ENCODE assay signal across 33 mouse cellular contexts in genomic region chr10:108310195-108310594, GRCm38 (mm10). TPM values are rescaled to one million over a fixed set of nuclear protein-coding genes. Genes with fewer than 3 reads are reported as not detected.
"Had no signal": no experiment of that assay in that cellular context is flagged by ENCODE, and none has a peak within 500 bp of the region (broad histone marks: within the 10 kb centered on the region; RNA-seq: fewer than 3 reads in every experiment).

No protein-coding gene starts in this region.

- H3K36me3 ChIP-seq: limb, embryonic 10.5 days; limb, embryonic 12.5 days; limb, embryonic 13.5 days; limb, embryonic 15.5 days; liver, embryonic 12.5 days; liver, embryonic 13.5 days; liver, embryonic 15.5 days; lung, embryonic 15.5 days; midbrain, embryonic 10.5 days; midbrain, embryonic 12.5 days; midbrain, embryonic 13.5 days; midbrain, embryonic 15.5 days; neural tube, embryonic 12.5 days had no signal

- H3K4me1 ChIP-seq: limb, embryonic 12.5 days; limb, embryonic 15.5 days; lung, embryonic 15.5 days; megakaryocyte, embryonic 14.5 days; midbrain, embryonic 10.5 days; midbrain, embryonic 12.5 days; neural tube, embryonic 12.5 days had no signal

- H3K4me2 ChIP-seq: limb, embryonic 12.5 days; limb, embryonic 13.5 days; limb, embryonic 15.5 days; liver, embryonic 11.5 days; liver, embryonic 12.5 days; liver, embryonic 13.5 days; liver, embryonic 15.5 days; lung, embryonic 14.5 days; lung, embryonic 15.5 days; midbrain, embryonic 11.5 days; midbrain, embryonic 12.5 days; midbrain, embryonic 13.5 days; midbrain, embryonic 15.5 days; neural tube, embryonic 12.5 days had no signal

- ATAC-seq: liver, embryonic 12.5 days; liver, postnatal 0 days; lung, postnatal 0 days; midbrain, embryonic 13.5 days; midbrain, embryonic 15.5 days; midbrain, embryonic 16.5 days had no signal

- DNase-seq: left cerebral cortex, postnatal 4 days; liver; liver, embryonic 13.5 days; liver, postnatal 0 days; lung, adult 18-20 months; lung, adult 2 months; lung, embryonic 14.5 days; lung, postnatal 10 days; lung, postnatal 14 days; lung, postnatal 36 days; lung, postnatal 4 days; midbrain, embryonic 14.5 days had no signal

- H3K9me3 ChIP-seq: limb, embryonic 10.5 days; limb, embryonic 12.5 days; limb, embryonic 13.5 days; limb, embryonic 15.5 days; liver, embryonic 12.5 days; liver, embryonic 13.5 days; liver, embryonic 15.5 days; lung, embryonic 15.5 days; midbrain, embryonic 10.5 days; midbrain, embryonic 12.5 days; midbrain, embryonic 13.5 days; midbrain, embryonic 15.5 days; neural tube, embryonic 12.5 days had no signal

- H3K4me3 ChIP-seq: limb, embryonic 10.5 days; limb, embryonic 12.5 days; limb, embryonic 13.5 days; limb, embryonic 15.5 days; liver, embryonic 12.5 days; liver, embryonic 13.5 days; liver, embryonic 15.5 days; lung, embryonic 15.5 days; megakaryocyte, embryonic 14.5 days; midbrain, embryonic 10.5 days; midbrain, embryonic 12.5 days; midbrain, embryonic 13.5 days; midbrain, embryonic 15.5 days; myocyte; neural tube, embryonic 12.5 days had no signal

- H3K27ac ChIP-seq: limb, embryonic 10.5 days; limb, embryonic 12.5 days; limb, embryonic 13.5 days; limb, embryonic 15.5 days; liver, embryonic 12.5 days; liver, embryonic 13.5 days; liver, embryonic 14.5 days; liver, embryonic 15.5 days; lung, embryonic 15.5 days; macrophage; midbrain, embryonic 10.5 days; midbrain, embryonic 12.5 days; midbrain, embryonic 13.5 days; midbrain, embryonic 15.5 days; neural tube, embryonic 12.5 days had no signal

- H3K27me3 ChIP-seq: limb, embryonic 12.5 days; limb, embryonic 13.5 days; limb, embryonic 15.5 days; liver, embryonic 12.5 days; liver, embryonic 13.5 days; liver, embryonic 15.5 days; lung, embryonic 15.5 days; megakaryocyte, embryonic 14.5 days; midbrain, embryonic 12.5 days; midbrain, embryonic 13.5 days; midbrain, embryonic 15.5 days; neural tube, embryonic 12.5 days had no signal

- H3K9ac ChIP-seq: limb, embryonic 12.5 days; limb, embryonic 13.5 days; limb, embryonic 15.5 days; liver, embryonic 12.5 days; liver, embryonic 13.5 days; liver, embryonic 14.5 days; liver, embryonic 15.5 days; liver, postnatal 0 days; lung, embryonic 14.5 days; lung, embryonic 15.5 days; midbrain, embryonic 12.5 days; midbrain, embryonic 13.5 days; midbrain, embryonic 15.5 days; neural tube, embryonic 12.5 days had no signal

RNA-seq across cellular contexts. Expression of gene Pawr, which starts 21.7 kb away (rescaled TPM):
- total RNA-seq: megakaryocyte-erythroid progenitor cell, adult 5-6 weeks had no signal
- polyA plus RNA-seq: macrophage had no signal
